In genomic region chr2:33131500-33132092, GRCm38 (mm10) we compare ENCODE assay signal across 8 mouse cellular contexts. TPM values are rescaled to one million over a fixed set of nuclear protein-coding genes. Genes with fewer than 3 reads are reported as not detected.
A peak's percentile ranks its signal among the peaks of the same experiment; 100 is the strongest.
DNase-seq lines count a peak whose midpoint lies in the region; ATAC-seq and TF ChIP-seq lines count a peak whose summit lies in the region.

Gene Garnl3, minus strand, starts transcription at chr2:33131654.

- peak; percentile 75 for DNase-seq in embryo, embryonic 10 days (ENCODE audit: low spot score)
- no peak for DNase-seq in embryo, embryonic 9.5 days (ENCODE audit: extremely low spot score)
- DNase-seq in cerebellum, adult 2 months, result peak; percentile 65 to 69
- peak; percentile 44 to 55 for DNase-seq in frontal cortex, postnatal 25 days (ENCODE audit: low spot score in 2 of 2)
- peak; percentile 82 for DNase-seq in induced T-regulatory cell, adult 2 months (ENCODE audit: low read depth)
- DNase-seq in left cerebral cortex, adult 9 months (ENCODE audit: low spot score in 2 of 2), result peak; percentile 61 to 69

- peaks cover 5% of the 10 kb centered on the region for H3K4me1 ChIP-seq in cerebellum, adult 2 months (ENCODE audit: control insufficient read depth, insufficient read depth, low read length)
- peaks cover 9% of the 10 kb centered on the region for H3K4me1 ChIP-seq in small intestine, adult 2 months (ENCODE audit: control insufficient read depth, insufficient read depth, insufficient read length, low read length)

- H3K36me3 ChIP-seq in small intestine, adult 2 months (ENCODE audit: control insufficient read depth, insufficient read depth, low read length), result no peaks in the 10 kb centered on the region

- H3K4me3 ChIP-seq in cerebellum, adult 2 months (replicated peaks; ENCODE audit: insufficient read depth, low read depth, low read length), result peak within 1 kb of the TSS; percentile 72
- H3K4me3 ChIP-seq in small intestine, adult 2 months (ENCODE audit: low read depth, low read length), result peak within 1 kb of the TSS; percentile 78

- WGBS in cerebellum, adult 2 months, result 1% methylated on average over 22 of the region's 22 CpGs
- WGBS in small intestine, adult 2 months, result 2% methylated on average over 22 of the region's 22 CpGs

- peak; percentile 4; the same call in 1 of the 2 replicates for ATAC-seq in megakaryocyte, adult 5-6 weeks (ENCODE audit: poor library complexity, severe bottlenecking)

- no peak for TF ChIP-seq POLR2A in cerebellum, adult 2 months (IDR thresholded peaks at IDR 0.05; ENCODE audit: borderline replicate concordance, insufficient read depth, low read length)
- no peak for TF ChIP-seq POLR2A in small intestine, adult 2 months (IDR thresholded peaks at IDR 0.05; ENCODE audit: low read depth, low read length)

- no peak within 1 kb of the TSS for H3K27ac ChIP-seq in cerebellum, adult 2 months (ENCODE audit: insufficient read depth, low read length)
- peak within 1 kb of the TSS; percentile 24; the same call in 1 of the 2 replicates for H3K27ac ChIP-seq in small intestine, adult 2 months (ENCODE audit: insufficient read depth, low read depth, low read length)

- peak; percentile 79 for TF ChIP-seq CTCF in cerebellum, adult 2 months (IDR thresholded peaks at IDR 0.05; ENCODE audit: borderline replicate concordance, insufficient read depth, low read depth, low read length)
- TF ChIP-seq CTCF in small intestine, adult 2 months (IDR thresholded peaks at IDR 0.05; ENCODE audit: extremely low read depth, insufficient read length, insufficient replicate concordance, low read depth, low read length), result peak; percentile 34; the same call in 1 of the 2 replicates

- no peaks in the 10 kb centered on the region for H3K27me3 ChIP-seq in cerebellum, adult 2 months (ENCODE audit: control insufficient read depth, insufficient read depth, low read length)
- 0 out of 2 replicates have a peak, but pooled peaks cover 6% of the 10 kb centered on the region for H3K27me3 ChIP-seq in small intestine, adult 2 months (ENCODE audit: control insufficient read depth, insufficient read depth, low read length)

RNA-seq across cellular contexts. Expression of gene Garnl3, which starts in this region (rescaled TPM):
- polyA plus RNA-seq in cerebellum, adult 2 months (2012; rRNA removed), result 120 and 133 TPM in 2 replicates
- total RNA-seq in megakaryocyte, adult 5-6 weeks (2015), result 0.20 and 0.82 TPM in 2 replicates
- total RNA-seq in megakaryocyte, adult 5-6 weeks (2017), result 2.7 and 5.7 TPM in 2 replicates
- polyA plus RNA-seq in small intestine, adult 2 months (2012; rRNA removed), result 1.3 and 2.0 TPM in 2 replicates

Comparison
In these comparisons a context has a peak if more than half of its experiments do, and no peak if none do; other contexts are left out.
1. RNA of gene Garnl3 (polyA plus RNA-seq): 120 to 133 TPM in cerebellum, adult 2 months; 1.3 to 2.0 TPM in small intestine, adult 2 months; every median in the first group is over 10 times any median in the second.